Mouse (Mus musculus) myocyte (in vitro differentiated cells): ENCODE measurements around the gene Serhl.

ENCODE experiments used
- CEBPB ChIP-seq: IDR thresholded peaks from 2 replicates; pipeline ENCODE4 v1.6.1; 2011; ENCODE audit warnings: mild to moderate bottlenecking, moderate library complexity; ENCODE audit not compliant: poor library complexity, insufficient read depth, severe bottlenecking
- E2F4 ChIP-seq: IDR thresholded peaks from one replicate; pipeline ENCODE4 v1.6.1; 2011; ENCODE audit warnings: mild to moderate bottlenecking, control low read depth, moderate library complexity; ENCODE audit not compliant: insufficient read depth
- MAX ChIP-seq: IDR thresholded peaks from one replicate; pipeline ENCODE4 v1.6.1; 2011; ENCODE audit warnings: low read depth, mild to moderate bottlenecking, control low read depth
- MYOG ChIP-seq, 3 experiments: IDR thresholded peaks; one replicate each; pipeline ENCODE4 v1.6.1; 2011; ENCODE audit warnings: control low read depth in 2 of 3, low read depth in 2 of 3, mild to moderate bottlenecking in 2 of 3; ENCODE audit not compliant: insufficient read length in 2 of 3, control insufficient read depth in 1 of 3, insufficient read depth in 1 of 3
- POLR2A ChIP-seq: IDR thresholded peaks from one replicate; pipeline ENCODE4 v1.6.1; 2011; ENCODE audit warnings: low read depth, mild to moderate bottlenecking, control low read depth, moderate library complexity; ENCODE audit not compliant: insufficient read length
- POLR2AphosphoS2 ChIP-seq: IDR thresholded peaks from one replicate; pipeline ENCODE4 v1.6.1; 2011; ENCODE audit warnings: low read depth, control low read depth; ENCODE audit not compliant: insufficient read length
- REST ChIP-seq: IDR thresholded peaks from one replicate; pipeline ENCODE4 v1.6.1; 2011; ENCODE audit warnings: mild to moderate bottlenecking, control low read depth, moderate library complexity; ENCODE audit not compliant: insufficient read depth, insufficient read length
- TCF12 ChIP-seq: IDR thresholded peaks from one replicate; pipeline ENCODE4 v1.6.1; 2011; ENCODE audit warnings: mild to moderate bottlenecking, control low read depth; ENCODE audit not compliant: poor library complexity, insufficient read depth, severe bottlenecking
- USF1 ChIP-seq: IDR thresholded peaks from one replicate; pipeline ENCODE4 v1.6.1; 2011; ENCODE audit warnings: low read depth, mild to moderate bottlenecking, control low read depth, moderate library complexity

- TF ChIP-seq USF1 (no peak), POLR2A (no peak), TCF12 (no peak), POLR2AphosphoS2 (no peak), CEBPB (no peak), MAX (no peak), E2F4 (no peak), REST (no peak), MYOG (IDR thresholded peaks at IDR 0.05; ENCODE audit: control insufficient read depth in 1 of 3, insufficient read depth in 1 of 3, insufficient read length in 2 of 3, low read depth in 2 of 3) (no peak)
These were observed 25.8 kb downstream of the Serhl start for GRCm38 (mm10) chr15:83115071-83115470.
